Mouse (Mus musculus) heart, embryonic 14.5 days (tissue): ENCODE data around the gene Chst11. TPM values are rescaled to one million over a fixed set of nuclear protein-coding genes. Genes with fewer than 3 reads are reported as not detected.

Experiments used
- ATAC-seq: fragments of 200-750 bp; cut with Nextera tagmentation; 2 replicates; pipeline ENCODE4 v1.8.0; 2017; ENCODE audit warnings: low read depth, moderate TSS enrichment; ENCODE audit not compliant: insufficient number of reproducible peaks, insufficient read depth, low FRiP score
- H3K27ac ChIP-seq, 2 experiments: fragments of 200-500 bp in 1 of 2; fragments of 300-500 bp in 1 of 2; sonication (generic) in 1 of 2; replicated peaks in 1 of 2; 2 replicates each; pipeline ENCODE4 v1.5.1; 2012 to 2014; ENCODE audit warnings: low read depth in 2 of 2, low read length in 2 of 2, control low read depth in 1 of 2, mild to moderate bottlenecking in 1 of 2, mixed read lengths in 1 of 2; ENCODE audit not compliant: control insufficient read depth in 1 of 2, insufficient read depth in 1 of 2
- H3K27me3 ChIP-seq: fragments of 300-500 bp; sonication (generic); 2 replicates; pipeline ENCODE4 v1.6.1; 2014; ENCODE audit warnings: mild to moderate bottlenecking, low read length, control low read depth; ENCODE audit not compliant: control insufficient read depth, insufficient read depth
- H3K36me3 ChIP-seq: fragments of 300-500 bp; sonication (generic); 2 replicates; pipeline ENCODE4 v1.6.1; 2014; ENCODE audit warnings: mild to moderate bottlenecking, control low read depth, low read length, mixed read lengths; ENCODE audit not compliant: control insufficient read depth, insufficient read depth
- H3K4me1 ChIP-seq, 2 experiments: fragments of 200-500 bp in 1 of 2; fragments of 300-500 bp in 1 of 2; sonication (generic) in 1 of 2; 2 replicates each; pipeline ENCODE4 v1.6.1; 2012 to 2014; ENCODE audit warnings: low read length in 2 of 2, control low read depth in 1 of 2, mixed read lengths in 1 of 2; ENCODE audit not compliant: control insufficient read depth in 2 of 2, insufficient read depth in 2 of 2
- H3K4me2 ChIP-seq: fragments of 300-500 bp; sonication (generic); 2 replicates; pipeline ENCODE4 v1.6.1; 2014; ENCODE audit warnings: mild to moderate bottlenecking, low read length
- H3K4me3 ChIP-seq, 2 experiments: fragments of 200-500 bp in 1 of 2; fragments of 300-500 bp in 1 of 2; sonication (generic) in 1 of 2; 2 replicates each; pipeline ENCODE4 v1.5.1; 2012 to 2014; ENCODE audit warnings: low read length in 2 of 2, mild to moderate bottlenecking in 2 of 2, control low read depth in 1 of 2, low read depth in 1 of 2, moderate library complexity in 1 of 2; ENCODE audit not compliant: control insufficient read depth in 1 of 2, insufficient read depth in 1 of 2
- H3K9ac ChIP-seq: fragments of 300-500 bp; sonication (generic); 2 replicates; pipeline ENCODE4 v1.6.1; 2014; ENCODE audit warnings: mild to moderate bottlenecking, low read length
- H3K9me3 ChIP-seq: fragments of 300-500 bp; sonication (generic); 2 replicates; pipeline ENCODE4 v1.6.1; 2016; ENCODE audit warnings: low read length, control low read depth; ENCODE audit not compliant: control insufficient read depth
- WGBS: fragments of 180-500 bp; shearing (Covaris S2); extraction: QIAGEN DNeasy Blood & Tissue Kit; methylation state at CpG from one replicate; pipeline ENCODE4 v1.1.7; 2014; 5-methylcytosine and 5-hydroxymethylcytosine counted together
- polyA plus RNA-seq: library from polyadenylated mRNA; unstranded; fragments of >200 nt; fragmentation: Nextera tagmentation; extraction: Ambion mirVana; gene quantifications from 2 replicates; pipeline ENCODE4 v1.2.1, GENCODE M21; 2014

Gene Chst11
- polyA plus RNA-seq, 1 experiment from 2014 or later, result 3.3 TPM

GRCm38 (mm10) chr10:83018521-83018920 is 33.2 kb downstream of the Chst11 start:
- Histone ChIP-seq H3K27me3 (peaks cover 4% of the 10 kb centered on the region; the same call in 1 of the 2 replicates), H3K4me2 (no peak overlapping the region), H3K9ac (no peak overlapping the region), H3K36me3 (no peaks in the 10 kb centered on the region), H3K4me1 (peaks cover 25 to 36% of the 10 kb centered on the region in 2 experiments), H3K27ac (no peak overlapping the region), H3K4me3 (no peak overlapping the region), H3K9me3 (peaks cover 7% of the 10 kb centered on the region; the same call in 1 of the 2 replicates)
- ATAC-seq, result no peak
- WGBS, result 66% methylated on average over 5 of the region's 5 CpGs

- Histone ChIP-seq H3K36me3 (no peaks in the 10 kb centered on the region), H3K4me1 (peaks cover 15 to 25% of the 10 kb centered on the region in 2 experiments), H3K9me3 (peaks cover 7% of the 10 kb centered on the region; the same call in 1 of the 2 replicates), H3K4me2 (no peak overlapping the region), H3K27ac (no peak overlapping the region), H3K27me3 (peaks cover 4% of the 10 kb centered on the region; the same call in 1 of the 2 replicates), H3K9ac (no peak overlapping the region), H3K4me3 (no peak overlapping the region)
- ATAC-seq, result no peak
- 49% methylated on average over 19 of the region's 19 CpGs for WGBS
Observed at GRCm38 (mm10) chr10:83019497-83020270, 34.4 kb downstream of the Chst11 start.

- H3K4me3 ChIP-seq, result no peak overlapping the region
- H3K4me2 ChIP-seq, result no peak overlapping the region
- WGBS, result 100% methylated on average over 1 of the region's 1 CpGs
- no peak overlapping the region for H3K27ac ChIP-seq
- H3K4me1 ChIP-seq, result peaks cover 7 to 13% of the 10 kb centered on the region in 2 experiments; a peak in 2 of 4 replicates
- ATAC-seq, result no peak
- no peak overlapping the region for H3K9ac ChIP-seq
- H3K9me3 ChIP-seq, result no peaks in the 10 kb centered on the region
- peaks cover 4% of the 10 kb centered on the region; the same call in 1 of the 2 replicates for H3K27me3 ChIP-seq
- no peaks in the 10 kb centered on the region for H3K36me3 ChIP-seq
Observed at GRCm38 (mm10) chr10:83022616-83023015, 37.3 kb downstream of the Chst11 start.

- Histone ChIP-seq H3K9me3 (no peaks in the 10 kb centered on the region), H3K4me1 (0 out of 4 replicates have a peak, but pooled peaks cover 0 to 2% of the 10 kb centered on the region in 2 experiments), H3K36me3 (no peaks in the 10 kb centered on the region), H3K9ac (no peak overlapping the region), H3K4me3 (no peak overlapping the region), H3K27me3 (peaks cover 4% of the 10 kb centered on the region; the same call in 1 of the 2 replicates), H3K4me2 (no peak overlapping the region), H3K27ac (no peak overlapping the region)
- WGBS, result 67% methylated on average over 5 of the region's 5 CpGs
- ATAC-seq, result no peak
Observed at GRCm38 (mm10) chr10:83026174-83026573, 40.9 kb downstream of the Chst11 start.

GRCm38 (mm10) chr10:83027673-83028072 is 42.4 kb downstream of the Chst11 start:
- Histone ChIP-seq H3K27me3 (no peaks in the 10 kb centered on the region), H3K9ac (no peak overlapping the region), H3K4me3 (no peak overlapping the region), H3K4me1 (peaks cover 6% of the 10 kb centered on the region in 2 experiments; a peak in 2 of 4 replicates), H3K9me3 (no peaks in the 10 kb centered on the region), H3K27ac (no peak overlapping the region), H3K36me3 (no peaks in the 10 kb centered on the region), H3K4me2 (no peak overlapping the region)
- ATAC-seq, result no peak
- 59% methylated on average over 6 of the region's 6 CpGs for WGBS

GRCm38 (mm10) chr10:83030103-83030661 is 44.9 kb downstream of the Chst11 start:
- H3K27me3 ChIP-seq, result no peaks in the 10 kb centered on the region
- peaks cover 8% of the 10 kb centered on the region in 2 experiments; a peak in 2 of 4 replicates for H3K4me1 ChIP-seq
- H3K36me3 ChIP-seq, result no peaks in the 10 kb centered on the region
- no peak overlapping the region for H3K4me3 ChIP-seq
- no peaks in the 10 kb centered on the region for H3K9me3 ChIP-seq
- no peak overlapping the region for H3K27ac ChIP-seq
- H3K4me2 ChIP-seq, result no peak overlapping the region
- ATAC-seq, result no peak
- H3K9ac ChIP-seq, result no peak overlapping the region
- WGBS, result 75% methylated on average over 5 of the region's 5 CpGs

GRCm38 (mm10) chr10:83030928-83031327 is 45.6 kb downstream of the Chst11 start:
- Histone ChIP-seq H3K4me2 (no peak overlapping the region), H3K27ac (no peak overlapping the region), H3K4me3 (no peak overlapping the region), H3K9ac (no peak overlapping the region), H3K27me3 (no peaks in the 10 kb centered on the region), H3K4me1 (peaks cover 9 to 10% of the 10 kb centered on the region in 2 experiments), H3K36me3 (no peaks in the 10 kb centered on the region), H3K9me3 (no peaks in the 10 kb centered on the region)
- ATAC-seq, result no peak
- WGBS, result 56% methylated on average over 6 of the region's 6 CpGs
